Mouse (Mus musculus): ENCODE data around the gene Rad21l. TPM values are rescaled to one million over a fixed set of nuclear protein-coding genes. Genes with fewer than 3 reads are reported as not detected.

Gene Rad21l
- polyA plus RNA-seq, 1 experiment from 2014 or later: not detected

- H3K4me3 ChIP-seq (ENCODE audit: low read depth, low read length): no peak overlapping the region
- H3K36me3 ChIP-seq (ENCODE audit: control insufficient read depth, insufficient read depth, low read length): no peaks in the 10 kb centered on the region
- no peak overlapping the region for H3K9ac ChIP-seq (replicated peaks; ENCODE audit: low read depth, low read length)
- H3K4me1 ChIP-seq (ENCODE audit: control insufficient read depth, insufficient read depth, low read length): no peaks in the 10 kb centered on the region
- H3K27me3 ChIP-seq (ENCODE audit: control insufficient read depth, insufficient read depth, low read length): no peaks in the 10 kb centered on the region
- no peak overlapping the region for H3K27ac ChIP-seq (ENCODE audit: low read length)
- no peak overlapping the region for H3K4me2 ChIP-seq (replicated peaks; ENCODE audit: low read depth, low read length)
- no peak for ATAC-seq (ENCODE audit: insufficient number of reproducible peaks, insufficient read depth, low FRiP score, low read depth)
- WGBS: 55% methylated on average over 3 of the region's 3 CpGs
- H3K9me3 ChIP-seq (ENCODE audit: control insufficient read depth, low read depth, low read length): no peaks in the 10 kb centered on the region
Measured at GRCm38 (mm10) chr2:151682357-151682756, 14.0 kb upstream of the Rad21l start.

- no peak for ATAC-seq (ENCODE audit: insufficient number of reproducible peaks, insufficient read depth, low FRiP score, low read depth)
- Histone ChIP-seq H3K27me3 (ENCODE audit: control insufficient read depth, insufficient read depth, low read length) (no peaks in the 10 kb centered on the region), H3K4me2 (replicated peaks; ENCODE audit: low read depth, low read length) (no peak overlapping the region), H3K9me3 (ENCODE audit: control insufficient read depth, low read depth, low read length) (no peaks in the 10 kb centered on the region), H3K4me3 (ENCODE audit: low read depth, low read length) (no peak overlapping the region), H3K9ac (replicated peaks; ENCODE audit: low read depth, low read length) (no peak overlapping the region), H3K27ac (ENCODE audit: low read length) (no peak overlapping the region), H3K36me3 (ENCODE audit: control insufficient read depth, insufficient read depth, low read length) (no peaks in the 10 kb centered on the region), H3K4me1 (ENCODE audit: control insufficient read depth, insufficient read depth, low read length) (no peaks in the 10 kb centered on the region)
- WGBS: 56% methylated on average over 2 of the region's 2 CpGs
Measured at GRCm38 (mm10) chr2:151676234-151676633, 7.9 kb upstream of the Rad21l start.

GRCm38 (mm10) chr2:151670968-151671329, 2.6 kb upstream of the Rad21l start:
- ATAC-seq (ENCODE audit: insufficient number of reproducible peaks, insufficient read depth, low FRiP score, low read depth): no peak
- 39% methylated on average over 1 of the region's 1 CpGs for WGBS
- no peaks in the 10 kb centered on the region for H3K36me3 ChIP-seq (ENCODE audit: control insufficient read depth, insufficient read depth, low read length)
- H3K4me3 ChIP-seq (ENCODE audit: low read depth, low read length): no peak overlapping the region
- H3K27ac ChIP-seq (ENCODE audit: low read length): no peak overlapping the region
- H3K4me1 ChIP-seq (ENCODE audit: control insufficient read depth, insufficient read depth, low read length): no peaks in the 10 kb centered on the region
- no peaks in the 10 kb centered on the region for H3K27me3 ChIP-seq (ENCODE audit: control insufficient read depth, insufficient read depth, low read length)
- H3K4me2 ChIP-seq (replicated peaks; ENCODE audit: low read depth, low read length): no peak overlapping the region
- H3K9ac ChIP-seq (replicated peaks; ENCODE audit: low read depth, low read length): no peak overlapping the region
- H3K9me3 ChIP-seq (ENCODE audit: control insufficient read depth, low read depth, low read length): no peaks in the 10 kb centered on the region

GRCm38 (mm10) chr2:151670026-151670967, 2.0 kb upstream of the Rad21l start:
- Histone ChIP-seq H3K9ac (replicated peaks; ENCODE audit: low read depth, low read length) (no peak overlapping the region), H3K9me3 (ENCODE audit: control insufficient read depth, low read depth, low read length) (no peaks in the 10 kb centered on the region), H3K4me3 (ENCODE audit: low read depth, low read length) (no peak overlapping the region), H3K27me3 (ENCODE audit: control insufficient read depth, insufficient read depth, low read length) (no peaks in the 10 kb centered on the region), H3K4me1 (ENCODE audit: control insufficient read depth, insufficient read depth, low read length) (no peaks in the 10 kb centered on the region), H3K27ac (ENCODE audit: low read length) (no peak overlapping the region), H3K36me3 (ENCODE audit: control insufficient read depth, insufficient read depth, low read length) (no peaks in the 10 kb centered on the region), H3K4me2 (replicated peaks; ENCODE audit: low read depth, low read length) (no peak overlapping the region)
- peak; percentile 72 for ATAC-seq (ENCODE audit: insufficient number of reproducible peaks, insufficient read depth, low FRiP score, low read depth)
- 34% methylated on average over 48 of the region's 48 CpGs for WGBS

DNA sequence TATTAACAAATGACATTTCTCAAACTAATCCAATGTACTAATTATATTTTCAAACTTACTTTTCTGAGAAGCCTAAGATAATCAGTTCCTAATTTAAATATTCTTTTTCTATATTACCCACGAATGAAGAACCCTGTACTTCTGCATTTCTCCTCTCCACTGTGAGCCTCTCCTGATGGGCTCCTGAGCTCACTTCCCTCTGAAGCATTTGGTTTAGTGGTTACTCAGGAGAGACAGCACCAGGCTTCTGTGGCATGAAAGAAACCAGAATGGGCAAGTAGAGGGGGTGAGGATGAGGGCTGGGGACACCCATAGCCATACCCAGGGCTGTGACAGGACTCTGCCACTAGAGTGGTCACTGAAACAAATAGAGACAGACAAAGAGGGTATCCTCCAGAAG, 16.3 kb downstream of the Rad21l start:
- H3K4me1 ChIP-seq (ENCODE audit: control insufficient read depth, insufficient read depth, low read length): no peaks in the 10 kb centered on the region
- 58% methylated on average over 1 of the region's 1 CpGs for WGBS
- no peak for ATAC-seq (ENCODE audit: insufficient number of reproducible peaks, insufficient read depth, low FRiP score, low read depth)

GRCm38 (mm10) chr2:151636015-151636402, 32.3 kb downstream of the Rad21l start:
- Histone ChIP-seq H3K27ac (ENCODE audit: low read length) (no peak overlapping the region), H3K9ac (replicated peaks; ENCODE audit: low read depth, low read length) (no peak overlapping the region), H3K9me3 (ENCODE audit: control insufficient read depth, low read depth, low read length) (no peaks in the 10 kb centered on the region), H3K36me3 (ENCODE audit: control insufficient read depth, insufficient read depth, low read length) (no peaks in the 10 kb centered on the region), H3K4me1 (ENCODE audit: control insufficient read depth, insufficient read depth, low read length) (0 out of 2 replicates have a peak, but pooled peaks cover 4% of the 10 kb centered on the region), H3K4me3 (ENCODE audit: low read depth, low read length) (no peak overlapping the region), H3K27me3 (ENCODE audit: control insufficient read depth, insufficient read depth, low read length) (peaks cover 13% of the 10 kb centered on the region; the same call in 1 of the 2 replicates), H3K4me2 (replicated peaks; ENCODE audit: low read depth, low read length) (no peak overlapping the region)
- no peak for ATAC-seq (ENCODE audit: insufficient number of reproducible peaks, insufficient read depth, low FRiP score, low read depth)
- WGBS: 78% methylated on average over 2 of the region's 2 CpGs

More for the DNA sequence above, 16.3 kb downstream of the Rad21l start:
- Histone ChIP-seq H3K4me2 (replicated peaks; ENCODE audit: low read depth, low read length) (no peak overlapping the region), H3K27me3 (ENCODE audit: control insufficient read depth, insufficient read depth, low read length) (no peaks in the 10 kb centered on the region), H3K36me3 (ENCODE audit: control insufficient read depth, insufficient read depth, low read length) (no peaks in the 10 kb centered on the region), H3K9ac (replicated peaks; ENCODE audit: low read depth, low read length) (no peak overlapping the region), H3K9me3 (ENCODE audit: control insufficient read depth, low read depth, low read length) (no peaks in the 10 kb centered on the region), H3K27ac (ENCODE audit: low read length) (no peak overlapping the region), H3K4me3 (ENCODE audit: low read depth, low read length) (no peak overlapping the region)

GRCm38 (mm10) chr2:151635362-151636014, 32.8 kb downstream of the Rad21l start:
- WGBS: 48% methylated on average over 9 of the region's 9 CpGs
- Histone ChIP-seq H3K9me3 (ENCODE audit: control insufficient read depth, low read depth, low read length) (no peaks in the 10 kb centered on the region), H3K36me3 (ENCODE audit: control insufficient read depth, insufficient read depth, low read length) (no peaks in the 10 kb centered on the region), H3K27me3 (ENCODE audit: control insufficient read depth, insufficient read depth, low read length) (peaks cover 13% of the 10 kb centered on the region; the same call in 1 of the 2 replicates), H3K4me3 (ENCODE audit: low read depth, low read length) (no peak overlapping the region), H3K9ac (replicated peaks; ENCODE audit: low read depth, low read length) (no peak overlapping the region), H3K4me2 (replicated peaks; ENCODE audit: low read depth, low read length) (no peak overlapping the region), H3K27ac (ENCODE audit: low read length) (no peak overlapping the region), H3K4me1 (ENCODE audit: control insufficient read depth, insufficient read depth, low read length) (0 out of 2 replicates have a peak, but pooled peaks cover 4% of the 10 kb centered on the region)
- ATAC-seq (ENCODE audit: insufficient number of reproducible peaks, insufficient read depth, low FRiP score, low read depth): no peak

DNA sequence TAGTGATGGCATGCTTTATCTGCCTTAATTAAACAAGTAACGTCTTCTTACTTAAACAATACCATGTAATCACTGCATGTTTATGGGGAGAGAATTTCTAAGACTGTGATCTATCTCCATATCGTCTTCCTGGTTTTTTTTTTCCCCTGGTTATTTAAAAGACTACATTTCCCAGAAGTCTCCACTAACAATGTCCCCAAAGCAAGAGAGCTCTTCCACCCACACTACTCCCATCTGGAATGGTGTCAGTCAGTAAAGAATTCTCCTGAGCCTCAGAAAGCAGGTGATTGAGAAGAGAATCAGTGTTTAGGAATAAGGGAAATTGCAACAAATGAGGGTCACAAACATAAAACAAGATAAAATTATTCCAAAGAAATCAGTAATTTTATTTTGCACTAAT, 33.4 kb downstream of the Rad21l start:
- Histone ChIP-seq H3K4me2 (replicated peaks; ENCODE audit: low read depth, low read length) (no peak overlapping the region), H3K27ac (ENCODE audit: low read length) (no peak overlapping the region), H3K9me3 (ENCODE audit: control insufficient read depth, low read depth, low read length) (no peaks in the 10 kb centered on the region), H3K36me3 (ENCODE audit: control insufficient read depth, insufficient read depth, low read length) (no peaks in the 10 kb centered on the region), H3K9ac (replicated peaks; ENCODE audit: low read depth, low read length) (no peak overlapping the region), H3K4me3 (ENCODE audit: low read depth, low read length) (no peak overlapping the region), H3K27me3 (ENCODE audit: control insufficient read depth, insufficient read depth, low read length) (peaks cover 13% of the 10 kb centered on the region; the same call in 1 of the 2 replicates), H3K4me1 (ENCODE audit: control insufficient read depth, insufficient read depth, low read length) (0 out of 2 replicates have a peak, but pooled peaks cover 4% of the 10 kb centered on the region)
- ATAC-seq (ENCODE audit: insufficient number of reproducible peaks, insufficient read depth, low FRiP score, low read depth): no peak
- 25% methylated on average over 2 of the region's 2 CpGs for WGBS

All from stomach, embryonic 14.5 days (tissue).